Mouse (Mus musculus): Measurements from ENCODE around the gene Rab3il1. TPM values are rescaled to one million over a fixed set of nuclear protein-coding genes. Genes with fewer than 3 reads are reported as not detected.

The Rab3il1 gene
- polyA plus RNA-seq, 1 experiment: 66.0 TPM

- peak overlapping the region; percentile 56 for H3K27ac ChIP-seq (ENCODE audit: insufficient read depth, low read depth, low read length)
- no peaks in the 10 kb centered on the region for H3K36me3 ChIP-seq (ENCODE audit: control insufficient read depth, insufficient read depth, low read length)
- WGBS: 68% methylated on average over 13 of the region's 13 CpGs
- DNase-seq: peak; percentile 79
- H3K4me3 ChIP-seq (ENCODE audit: insufficient read depth, low read depth, low read length): peak overlapping the region; percentile 49
- no peaks in the 10 kb centered on the region for H3K27me3 ChIP-seq (replicated peaks; ENCODE audit: control insufficient read depth, insufficient read depth, low read length)
- peaks cover 19% of the 10 kb centered on the region; the same call in 1 of the 2 replicates for H3K4me1 ChIP-seq (ENCODE audit: control insufficient read depth, insufficient read depth, low read length)
- TF ChIP-seq POLR2A (IDR thresholded peaks at IDR 0.05; ENCODE audit: low read depth, low read length): no peak
- no peak for TF ChIP-seq CTCF (conservative IDR thresholded peaks at IDR 0.05; ENCODE audit: insufficient read depth, insufficient read length, low read depth, low read length)
Observed at GRCm38 (mm10) chr19:10014824-10015223, 13.4 kb downstream of the Rab3il1 start.

GRCm38 (mm10) chr19:10015442-10015841 lies 14.0 kb downstream of the Rab3il1 start:
- no peaks in the 10 kb centered on the region for H3K36me3 ChIP-seq (ENCODE audit: control insufficient read depth, insufficient read depth, low read length)
- H3K27ac ChIP-seq (ENCODE audit: insufficient read depth, low read depth, low read length): peak overlapping the region; percentile 56
- WGBS: 53% methylated on average over 4 of the region's 4 CpGs
- no peaks in the 10 kb centered on the region for H3K27me3 ChIP-seq (replicated peaks; ENCODE audit: control insufficient read depth, insufficient read depth, low read length)
- peak overlapping the region; percentile 49 for H3K4me3 ChIP-seq (ENCODE audit: insufficient read depth, low read depth, low read length)
- H3K4me1 ChIP-seq (ENCODE audit: control insufficient read depth, insufficient read depth, low read length): peaks cover 19% of the 10 kb centered on the region; the same call in 1 of the 2 replicates
- TF ChIP-seq CTCF (conservative IDR thresholded peaks at IDR 0.05; ENCODE audit: insufficient read depth, insufficient read length, low read depth, low read length): no peak
- TF ChIP-seq POLR2A (IDR thresholded peaks at IDR 0.05; ENCODE audit: low read depth, low read length): no peak
- peak; percentile 8 for DNase-seq

GRCm38 (mm10) chr19:10016151-10016550 lies 14.7 kb downstream of the Rab3il1 start:
- no peak for DNase-seq
- H3K36me3 ChIP-seq (ENCODE audit: control insufficient read depth, insufficient read depth, low read length): no peaks in the 10 kb centered on the region
- TF ChIP-seq POLR2A (IDR thresholded peaks at IDR 0.05; ENCODE audit: low read depth, low read length): no peak
- no peak for TF ChIP-seq CTCF (conservative IDR thresholded peaks at IDR 0.05; ENCODE audit: insufficient read depth, insufficient read length, low read depth, low read length)
- H3K4me3 ChIP-seq (ENCODE audit: insufficient read depth, low read depth, low read length): peak overlapping the region; percentile 49; the same call in 1 of the 2 replicates
- H3K4me1 ChIP-seq (ENCODE audit: control insufficient read depth, insufficient read depth, low read length): peaks cover 19% of the 10 kb centered on the region; the same call in 1 of the 2 replicates
- 77% methylated on average over 4 of the region's 4 CpGs for WGBS
- H3K27ac ChIP-seq (ENCODE audit: insufficient read depth, low read depth, low read length): no peak overlapping the region
- no peaks in the 10 kb centered on the region for H3K27me3 ChIP-seq (replicated peaks; ENCODE audit: control insufficient read depth, insufficient read depth, low read length)

DNA sequence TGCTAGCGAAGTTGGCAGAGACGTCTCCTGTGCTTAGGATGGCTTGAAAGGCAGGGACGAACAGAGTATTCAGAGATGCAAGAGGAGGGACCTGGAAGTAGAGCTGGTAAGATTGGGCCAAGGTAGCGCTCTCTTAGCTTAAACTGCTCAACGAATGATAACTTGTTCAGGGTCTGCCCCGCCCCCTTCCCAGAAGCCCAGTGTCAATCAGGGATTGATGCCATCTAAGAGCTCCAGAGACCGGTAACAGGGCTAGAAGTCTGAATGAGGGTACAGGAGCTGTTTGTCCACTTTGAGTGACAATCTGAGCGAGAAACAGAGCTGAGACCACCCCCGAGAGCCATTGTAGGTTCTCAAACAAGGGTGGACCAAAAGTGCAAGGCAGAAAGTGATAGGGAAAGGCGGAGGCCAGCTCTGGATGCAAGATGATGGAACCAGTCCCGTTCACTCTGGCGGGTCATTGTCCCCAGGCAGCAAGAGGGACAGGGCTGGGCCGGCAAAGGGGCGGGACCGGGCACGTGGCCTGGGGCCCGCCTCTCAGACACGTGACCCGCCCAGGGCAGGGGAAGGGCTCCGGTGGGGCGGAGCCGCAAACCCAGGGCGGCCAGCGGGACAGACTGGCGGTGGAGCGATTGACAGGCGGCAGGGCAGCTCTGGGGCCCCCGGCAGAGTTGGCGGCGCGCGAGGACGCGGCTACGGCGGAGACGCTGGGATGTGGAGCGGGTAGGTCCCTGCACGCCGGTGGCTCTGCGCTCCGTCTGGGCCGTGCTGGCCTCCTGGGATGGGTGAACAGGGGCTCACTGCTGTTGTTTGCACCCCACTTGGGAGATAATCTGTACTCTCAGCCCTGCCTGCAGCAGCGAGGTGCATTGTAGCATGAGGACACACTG lies 16.4 kb downstream of the Rab3il1 start:
- peaks cover 31% of the 10 kb centered on the region for H3K4me1 ChIP-seq (ENCODE audit: control insufficient read depth, insufficient read depth, low read length)
- WGBS: 11% methylated on average over 44 of the region's 44 CpGs

GRCm38 (mm10) chr19:10018527-10018818 lies 17.0 kb downstream of the Rab3il1 start:
- peak overlapping the region; percentile 47 for H3K4me3 ChIP-seq (ENCODE audit: insufficient read depth, low read depth, low read length)
- peak overlapping the region; percentile 9; the same call in 1 of the 2 replicates for H3K27ac ChIP-seq (ENCODE audit: insufficient read depth, low read depth, low read length)
- DNase-seq: no peak
- H3K36me3 ChIP-seq (ENCODE audit: control insufficient read depth, insufficient read depth, low read length): no peaks in the 10 kb centered on the region
- TF ChIP-seq CTCF (conservative IDR thresholded peaks at IDR 0.05; ENCODE audit: insufficient read depth, insufficient read length, low read depth, low read length) (no peak), POLR2A (IDR thresholded peaks at IDR 0.05; ENCODE audit: low read depth, low read length) (no peak)
- H3K4me1 ChIP-seq (ENCODE audit: control insufficient read depth, insufficient read depth, low read length): peaks cover 32% of the 10 kb centered on the region
- 3% methylated on average over 3 of the region's 3 CpGs for WGBS
- no peaks in the 10 kb centered on the region for H3K27me3 ChIP-seq (replicated peaks; ENCODE audit: control insufficient read depth, insufficient read depth, low read length)

More for the DNA sequence above, 16.4 kb downstream of the Rab3il1 start:
- Histone ChIP-seq H3K36me3 (ENCODE audit: control insufficient read depth, insufficient read depth, low read length) (no peaks in the 10 kb centered on the region), H3K27me3 (replicated peaks; ENCODE audit: control insufficient read depth, insufficient read depth, low read length) (no peaks in the 10 kb centered on the region), H3K4me3 (ENCODE audit: insufficient read depth, low read depth, low read length) (peak overlapping the region; percentile 47), H3K27ac (ENCODE audit: insufficient read depth, low read depth, low read length) (no peak overlapping the region)
- peak; percentile 96 for DNase-seq
- TF ChIP-seq POLR2A (IDR thresholded peaks at IDR 0.05; ENCODE audit: low read depth, low read length) (no peak), CTCF (conservative IDR thresholded peaks at IDR 0.05; ENCODE audit: insufficient read depth, insufficient read length, low read depth, low read length) (no peak)

DNA sequence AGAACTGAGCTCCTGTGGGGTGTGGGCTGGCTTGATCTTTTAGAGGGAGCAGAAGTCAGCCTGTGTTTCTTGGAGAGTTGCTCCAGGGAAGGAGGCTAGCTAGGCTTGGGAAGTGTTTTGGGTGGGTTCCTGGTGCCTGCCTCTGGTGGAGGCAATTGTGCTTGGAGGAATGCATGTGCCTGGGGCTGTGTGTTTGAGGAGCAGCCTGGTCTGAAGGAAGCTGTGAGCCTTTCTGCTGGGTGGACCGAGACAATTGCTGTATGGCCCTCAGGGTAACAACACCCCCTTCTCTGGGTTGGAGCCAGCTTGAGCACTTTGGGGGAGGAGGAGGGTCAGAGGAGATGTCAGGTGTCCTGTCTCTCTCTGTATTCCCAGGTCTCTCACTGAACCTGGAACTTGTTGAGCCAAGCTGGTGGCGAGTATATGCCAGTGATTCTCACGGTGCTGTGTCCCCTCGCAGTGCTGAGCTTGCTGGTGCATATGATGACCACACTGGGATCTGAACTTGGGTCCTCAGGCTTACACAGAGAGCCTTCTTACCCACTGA lies 17.8 kb downstream of the Rab3il1 start:
- no peaks in the 10 kb centered on the region for H3K36me3 ChIP-seq (ENCODE audit: control insufficient read depth, insufficient read depth, low read length)
- TF ChIP-seq POLR2A (IDR thresholded peaks at IDR 0.05; ENCODE audit: low read depth, low read length) (no peak), CTCF (conservative IDR thresholded peaks at IDR 0.05; ENCODE audit: insufficient read depth, insufficient read length, low read depth, low read length) (no peak)
- H3K27ac ChIP-seq (ENCODE audit: insufficient read depth, low read depth, low read length): no peak overlapping the region
- H3K4me3 ChIP-seq (ENCODE audit: insufficient read depth, low read depth, low read length): peak overlapping the region; percentile 47
- H3K4me1 ChIP-seq (ENCODE audit: control insufficient read depth, insufficient read depth, low read length): peaks cover 33% of the 10 kb centered on the region
- 69% methylated on average over 4 of the region's 4 CpGs for WGBS
- DNase-seq: peak; percentile 9
- no peaks in the 10 kb centered on the region for H3K27me3 ChIP-seq (replicated peaks; ENCODE audit: control insufficient read depth, insufficient read depth, low read length)

DNA sequence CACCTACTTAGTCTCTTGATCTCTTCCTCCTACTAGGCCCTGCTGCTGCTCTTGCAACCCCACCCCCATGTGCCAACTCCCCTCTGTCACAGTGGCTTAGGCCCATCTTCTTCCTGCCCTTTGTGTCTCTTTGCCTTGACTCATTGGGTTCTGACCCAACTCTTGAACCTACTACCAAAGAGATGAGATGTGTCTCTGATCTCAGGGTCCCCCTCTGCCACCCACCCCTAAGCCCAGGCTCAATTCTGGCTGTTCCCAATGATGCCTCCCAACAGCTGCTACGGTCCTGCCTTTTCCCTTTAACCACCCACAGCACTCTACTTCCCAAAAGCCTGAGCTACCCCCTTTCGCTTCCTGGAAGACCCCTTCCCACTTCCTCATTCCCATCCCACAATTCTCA lies 20.5 kb downstream of the Rab3il1 start:
- H3K4me1 ChIP-seq (ENCODE audit: control insufficient read depth, insufficient read depth, low read length): peaks cover 40% of the 10 kb centered on the region
- TF ChIP-seq CTCF (conservative IDR thresholded peaks at IDR 0.05; ENCODE audit: insufficient read depth, insufficient read length, low read depth, low read length) (no peak), POLR2A (IDR thresholded peaks at IDR 0.05; ENCODE audit: low read depth, low read length) (no peak)
- WGBS: 47% methylated on average over 2 of the region's 2 CpGs
- no peak overlapping the region for H3K4me3 ChIP-seq (ENCODE audit: insufficient read depth, low read depth, low read length)
- no peaks in the 10 kb centered on the region for H3K27me3 ChIP-seq (replicated peaks; ENCODE audit: control insufficient read depth, insufficient read depth, low read length)
- no peak overlapping the region for H3K27ac ChIP-seq (ENCODE audit: insufficient read depth, low read depth, low read length)
- no peaks in the 10 kb centered on the region for H3K36me3 ChIP-seq (ENCODE audit: control insufficient read depth, insufficient read depth, low read length)
- DNase-seq: no peak
